Mouse (Mus musculus): ENCODE results near the gene Mavs.

Mavs gene

GRCm38 (mm10) chr2:131260544-131261307 is 26.9 kb downstream of the Mavs start:
- intact Hi-C loops (cut with DNase I): no loop called here

- intact Hi-C loops (cut with DNase I): no loop called here
Measured at GRCm38 (mm10) chr2:131261481-131262212, 27.8 kb downstream of the Mavs start.

- intact Hi-C loops (cut with DNase I): no loop called here
Measured at GRCm38 (mm10) chr2:131262213-131262672, 28.4 kb downstream of the Mavs start, which contains the start of gene Pank2. Gene Pank2 (plus strand): TSS chr2:131262495.

GRCm38 (mm10) chr2:131262680-131263670 is 29.1 kb downstream of the Mavs start:
- intact Hi-C loops (cut with DNase I): no loop called here

GRCm38 (mm10) chr2:131264027-131264426 is 30.2 kb downstream of the Mavs start:
- intact Hi-C loops (cut with DNase I): no loop called here

- intact Hi-C loops (cut with DNase I): no loop called here
Measured at GRCm38 (mm10) chr2:131265056-131265455, 31.2 kb downstream of the Mavs start.

- intact Hi-C loops (cut with DNase I): no loop called here
Measured at GRCm38 (mm10) chr2:131275493-131275892, 41.6 kb downstream of the Mavs start.

GRCm38 (mm10) chr2:131276722-131277121 is 42.9 kb downstream of the Mavs start:
- intact Hi-C loops (cut with DNase I): no loop called here

- intact Hi-C loops (cut with DNase I): no loop called here
Measured at GRCm38 (mm10) chr2:131281596-131281995, 47.7 kb downstream of the Mavs start.

- intact Hi-C loops (cut with DNase I): loop anchor here (5.0 kb wide), 1 partner anchor 131 kb away; no protein-coding TSS in a partner anchor
Measured at GRCm38 (mm10) chr2:131286276-131286675, 52.4 kb downstream of the Mavs start.

GRCm38 (mm10) chr2:131290669-131291068 is 56.8 kb downstream of the Mavs start:
- intact Hi-C loops (cut with DNase I): no loop called here

GRCm38 (mm10) chr2:131296746-131297261 is 62.9 kb downstream of the Mavs start:
- intact Hi-C loops (cut with DNase I): no loop called here

Small RNA genes lying within 50 kb of the gene (microRNA-seq; reads per million reads assigned to microRNA genes)
- 17.4 to 24.7 reads per million in 2 experiments for gene Mir103-2
